12 mouse cellular contexts compared by ENCODE assay signal in genomic region chr1:187133841-187134240, GRCm38 (mm10).
A peak's percentile ranks its signal among the peaks of the same experiment; 100 is the strongest.
DNase-seq lines count a peak whose midpoint lies in the region.
"Had no signal": no experiment of that assay in that cellular context is flagged by ENCODE, and none has a peak within 500 bp of the region (broad histone marks: within the 10 kb centered on the region; RNA-seq: fewer than 3 reads in every experiment).

No protein-coding gene starts in this region.

- peak; percentile 6 for DNase-seq in adrenal gland, postnatal 14 days
- DNase-seq in adrenal gland, postnatal 10 days = no peak
- peak; percentile 9 for DNase-seq in embryo, embryonic 11 days
- DNase-seq in embryo, embryonic 10 days (ENCODE audit: low spot score) = no peak
- no peak for DNase-seq in layer of hippocampus, adult 11-12 months (ENCODE audit: low spot score)
- DNase-seq: adrenal gland, adult 8-10 months; cerebellum, adult 11-12 months; cerebellum, adult 2 months; cerebellum, adult 9-10 months; cerebellum, postnatal 10 days; cerebellum, postnatal 25 days; forebrain, postnatal 0 days had no signal

Comparison
In these comparisons a context has a peak if more than half of its experiments do, and no peak if none do; other contexts are left out.
1. DNase-seq: peak in adrenal gland, postnatal 14 days (single experiment) and embryo, embryonic 11 days (single experiment); none in adrenal gland, postnatal 10 days (single experiment), embryo, embryonic 10 days (single experiment) and layer of hippocampus, adult 11-12 months (single experiment).